Mouse (Mus musculus): ENCODE data around the gene Adam3. TPM values are rescaled to one million over a fixed set of nuclear protein-coding genes. Genes with fewer than 3 reads are reported as not detected.

The Adam3 gene
- not detected for total RNA-seq (2021)
- long read RNA-seq, experiment 1 = 0 reads
- long read RNA-seq, experiment 2 = 0 reads

GRCm38 (mm10) chr8:24725630-24726029, at the start of gene Adam3:
Gene Adam3 (minus strand): TSS chr8:24725852.
- DNase-seq = no peak

GRCm38 (mm10) chr8:24724886-24725626, 596 bp downstream of the Adam3 start:
- DNase-seq = no peak

Other genes with a start within 250 kb of the Adam3 start
- under 1 TPM in 1 of 2 experiments, not detected in 1; 0.18 TPM for gene Adam5, start 98.5 kb upstream of the Adam3 start, total RNA-seq (2021)